Mouse (Mus musculus): Measurements from ENCODE around the gene Qrsl1.
"Not testable (repeated sequence)": the region's sequence is repeated elsewhere in the genome, so short reads cannot be mapped to it uniquely, and the experiment has no call there.

The Qrsl1 gene

DNA sequence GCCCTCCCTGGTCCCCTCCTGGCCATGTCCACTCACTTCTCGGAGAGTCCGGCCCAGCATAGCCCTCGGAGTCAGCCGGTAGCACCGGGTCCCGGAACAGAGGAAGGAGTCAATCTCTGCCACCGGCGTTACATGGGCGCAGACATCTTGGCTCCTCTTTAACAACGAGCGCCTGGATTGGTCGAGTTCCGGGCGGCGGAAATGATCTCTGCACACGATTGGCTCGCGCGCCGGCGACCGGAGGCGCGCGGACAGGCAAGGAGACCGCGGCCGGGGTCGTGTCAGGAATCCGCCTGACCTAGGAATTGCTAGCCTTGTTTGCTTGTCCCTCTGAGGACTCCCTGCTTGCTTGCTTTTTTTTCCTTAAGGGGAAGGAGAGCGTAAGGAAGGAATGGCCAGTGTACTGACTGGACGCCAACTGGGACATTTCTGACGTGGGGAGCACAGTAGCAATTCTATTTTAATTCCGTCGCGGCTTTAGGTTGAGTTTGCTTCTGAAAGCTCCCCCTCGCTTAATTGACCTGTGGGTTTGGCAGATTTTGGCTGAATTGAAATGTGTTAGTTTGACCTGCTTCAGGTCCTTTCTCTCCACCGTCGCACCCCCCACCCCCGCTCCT lies at the start of gene Qrsl1, which contains the start of gene Rtn4ip1:
TSS of gene Qrsl1 (minus strand) at position 168 of the 617 bp plus-strand sequence.
TSS of gene Rtn4ip1 (plus strand) at position 230 of the 617 bp plus-strand sequence.
- DNase-seq (ENCODE audit: low spot score), result peak; percentile 92

DNA sequence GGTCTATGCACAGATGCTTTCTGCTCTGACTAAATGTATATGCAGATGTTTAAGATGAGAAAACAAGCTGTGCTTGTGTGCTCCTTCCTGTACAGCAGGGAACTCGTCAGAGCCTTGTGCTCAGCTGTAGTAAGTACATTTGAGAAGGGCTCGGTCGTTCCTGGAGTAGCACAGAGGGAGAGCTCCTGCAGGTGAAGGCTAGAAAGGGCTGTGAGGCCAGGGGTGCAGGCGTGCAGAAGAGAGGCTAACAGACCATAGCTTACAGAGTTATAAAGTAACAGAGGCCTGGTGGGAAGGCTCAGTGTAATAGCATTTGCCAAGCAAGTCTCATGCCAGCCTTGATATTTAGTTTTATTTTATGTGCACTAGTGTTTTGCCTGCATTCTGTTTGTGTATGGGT lies 43.9 kb upstream of the Qrsl1 start:
- no peak for DNase-seq (ENCODE audit: low spot score)

DNA sequence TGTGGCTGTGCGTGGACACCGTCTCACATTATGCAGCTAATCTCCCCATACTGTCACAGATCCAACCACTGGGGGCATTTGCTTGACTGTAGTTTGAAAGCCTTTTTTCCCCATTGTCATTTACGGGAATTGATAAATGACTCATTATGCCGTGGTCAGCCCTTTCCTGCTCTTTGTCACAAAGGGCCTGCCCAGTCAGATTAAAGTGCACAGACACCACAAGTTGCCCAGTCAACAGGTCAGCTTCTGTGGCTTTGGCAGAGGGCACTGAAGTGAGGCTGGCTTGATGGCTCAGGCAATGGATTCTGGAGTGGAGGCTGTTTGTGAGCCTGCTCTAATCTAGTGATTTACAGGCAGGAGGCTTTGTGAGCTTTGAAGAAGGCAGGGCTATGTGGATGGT lies 42.2 kb upstream of the Qrsl1 start:
- no peak for DNase-seq (ENCODE audit: low spot score)

DNA sequence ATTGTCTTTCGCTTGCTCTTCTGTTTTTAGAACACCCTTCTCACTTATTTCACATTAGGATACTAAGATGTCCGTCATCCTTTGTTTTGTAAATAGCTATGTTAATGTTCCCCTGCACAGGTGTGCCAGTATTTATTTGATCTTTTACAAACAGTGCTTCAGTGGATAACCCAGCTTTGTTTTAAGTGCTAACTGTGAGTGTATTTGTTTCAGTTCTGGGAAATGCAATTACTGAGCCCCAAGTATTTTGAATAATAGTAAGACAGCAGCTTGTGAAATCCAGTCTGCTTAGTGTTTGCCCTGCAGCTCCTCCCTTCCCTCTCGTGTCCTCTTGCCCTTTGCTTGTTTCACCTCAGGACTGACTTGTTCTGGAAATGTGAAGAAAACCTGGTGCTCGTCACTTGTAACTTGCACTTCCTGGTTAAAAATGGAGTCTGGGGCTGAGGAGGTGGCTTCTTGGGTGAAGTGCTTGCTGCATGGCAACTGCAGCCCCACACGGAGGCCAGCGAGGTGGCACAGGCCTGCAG lies 37.7 kb upstream of the Qrsl1 start:
- no peak for DNase-seq (ENCODE audit: low spot score)

DNA sequence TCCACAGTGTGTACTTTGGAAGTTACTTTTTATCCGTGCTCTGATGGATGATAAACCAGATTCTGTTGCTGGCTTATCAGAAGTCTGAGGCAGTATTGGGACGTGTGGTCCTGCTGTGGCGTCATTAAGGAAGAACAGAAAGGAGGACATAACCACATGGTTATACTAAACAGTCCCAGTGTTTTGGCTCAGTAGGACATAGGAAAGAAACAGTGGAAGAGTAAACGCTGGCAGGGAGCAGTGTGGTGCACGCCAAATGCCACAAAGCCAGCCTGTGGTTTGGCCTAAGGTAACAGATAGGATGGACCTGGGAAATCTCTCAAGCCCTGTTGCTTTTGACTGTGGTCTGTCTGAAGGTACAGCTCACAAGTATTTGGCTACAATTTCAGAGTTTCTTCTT lies 27.1 kb upstream of the Qrsl1 start:
- DNase-seq (ENCODE audit: low spot score), result no peak

DNA sequence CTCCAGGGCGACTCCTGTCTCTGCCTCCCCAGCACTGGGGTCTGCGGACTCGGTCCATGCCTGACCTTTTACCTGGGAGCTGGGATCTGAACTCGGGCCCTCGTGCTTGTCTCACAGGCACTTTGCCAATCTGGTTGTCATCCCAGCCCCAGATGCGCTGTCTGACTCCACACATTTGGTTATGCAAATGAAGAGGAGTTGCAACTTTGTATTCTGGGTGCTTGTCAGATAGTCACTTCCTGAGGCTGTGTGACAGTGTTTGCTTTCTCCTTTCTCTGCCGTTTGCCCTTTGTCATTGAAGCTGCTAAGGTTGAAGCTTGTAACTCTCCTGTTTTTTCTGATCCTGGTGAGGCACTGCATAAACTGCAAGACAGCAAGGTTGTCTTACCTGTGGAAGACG lies 26.2 kb upstream of the Qrsl1 start:
- no peak for DNase-seq (ENCODE audit: low spot score)

DNA sequence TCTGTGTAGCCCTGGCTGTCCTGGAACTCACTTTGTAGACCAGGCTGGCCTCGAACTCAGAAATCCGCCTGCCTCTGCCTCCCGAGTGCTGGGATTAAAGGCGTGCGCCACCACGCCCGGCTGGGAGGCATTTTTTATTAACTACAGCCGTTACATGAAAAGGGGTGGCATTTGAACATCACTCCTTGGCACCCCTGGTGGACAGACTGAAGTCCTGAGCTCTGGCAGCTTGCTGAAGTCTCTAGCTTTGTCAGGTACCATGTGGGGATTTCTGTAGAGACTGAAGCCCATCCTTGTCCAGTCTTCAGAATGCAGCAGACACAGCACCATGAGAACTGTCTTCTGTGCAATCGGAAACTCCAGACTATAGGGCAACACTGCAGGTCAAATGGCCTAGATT lies 24.2 kb upstream of the Qrsl1 start:
- not testable (repeated sequence) for DNase-seq (ENCODE audit: low spot score)

DNA sequence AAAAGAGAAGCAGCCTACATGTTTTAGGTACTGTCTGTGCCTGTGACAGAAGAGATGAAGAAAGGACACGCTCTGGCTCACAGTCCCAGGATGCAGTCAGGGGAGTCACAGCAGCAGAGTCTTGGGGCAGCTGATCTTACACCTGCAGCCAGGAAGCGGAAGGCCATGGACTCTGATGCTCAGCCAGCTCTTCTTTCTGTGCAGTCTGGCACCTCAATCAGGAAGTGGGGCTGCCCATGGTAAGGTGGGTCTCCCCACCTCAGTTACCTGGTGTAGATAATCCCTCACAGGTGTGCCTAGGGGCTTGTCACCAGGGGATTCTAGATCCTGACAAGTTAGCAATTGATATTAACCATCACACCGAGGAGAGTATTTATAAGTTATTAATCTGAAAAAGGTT lies 21.6 kb upstream of the Qrsl1 start:
- DNase-seq (ENCODE audit: low spot score), result no peak

DNA sequence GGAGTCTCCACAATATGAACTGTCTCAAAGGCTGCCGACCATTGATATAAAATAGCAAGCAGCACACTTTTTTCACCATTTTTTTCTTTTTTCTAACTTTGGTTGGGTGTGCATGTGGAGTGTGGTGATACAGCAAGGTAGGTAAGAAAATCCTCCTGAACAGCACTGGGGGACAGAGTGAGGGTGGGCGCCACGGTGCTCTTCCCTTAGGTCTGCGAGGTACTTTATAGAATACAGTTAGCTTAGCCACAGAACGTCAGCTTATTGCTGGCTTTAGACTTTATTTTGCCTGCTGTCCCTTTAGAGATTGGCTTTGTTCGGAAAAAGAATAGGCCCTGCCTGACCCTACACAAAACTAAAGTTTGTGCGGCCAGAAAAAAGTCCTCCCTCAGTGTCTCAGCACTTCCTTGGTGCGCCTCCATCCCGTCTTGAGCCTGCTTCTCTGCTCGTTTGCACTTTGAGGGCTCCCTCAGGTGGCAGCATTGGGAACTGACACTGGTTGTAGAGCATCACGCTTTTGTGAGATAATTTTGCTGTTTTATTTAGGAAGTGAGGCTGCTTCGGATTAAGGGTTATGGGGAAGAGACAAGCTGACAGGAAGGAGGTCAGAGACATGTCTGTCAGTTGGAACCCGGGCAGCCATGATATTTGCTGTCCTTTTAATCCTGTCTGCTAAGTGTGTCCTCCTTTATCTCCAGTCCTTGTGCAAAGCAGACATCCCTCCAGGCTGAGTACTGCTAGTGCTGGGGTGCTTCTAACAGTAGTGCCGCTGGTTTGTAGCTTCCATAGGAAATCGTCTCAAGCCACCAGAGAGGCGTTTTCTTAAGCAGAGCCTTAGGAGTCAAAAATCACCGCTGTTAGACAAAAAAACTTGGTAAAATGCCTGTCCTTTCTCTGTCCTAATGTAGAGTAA lies 17.4 kb upstream of the Qrsl1 start:
- DNase-seq (ENCODE audit: low spot score), result peak; percentile 76

DNA sequence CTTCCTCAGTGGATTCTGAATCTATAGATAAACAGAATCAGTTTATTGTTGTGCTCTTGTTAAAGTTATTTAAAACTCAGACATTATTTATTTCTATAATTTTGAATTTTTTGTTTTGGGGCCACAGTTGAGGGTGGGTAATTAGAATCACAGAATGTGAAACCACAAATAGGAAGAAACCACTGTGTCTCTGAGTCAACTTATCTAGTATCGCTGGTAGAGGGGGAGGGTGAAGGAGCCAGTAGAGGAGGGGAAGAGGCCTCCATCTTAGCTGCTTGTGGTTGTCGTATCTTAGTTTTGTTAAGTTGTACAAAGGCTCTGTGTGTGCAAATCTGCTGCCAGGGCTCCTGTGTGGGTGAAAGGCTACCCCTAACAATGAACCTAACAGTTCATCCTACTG lies 15.2 kb upstream of the Qrsl1 start:
- no peak for DNase-seq (ENCODE audit: low spot score)

DNA sequence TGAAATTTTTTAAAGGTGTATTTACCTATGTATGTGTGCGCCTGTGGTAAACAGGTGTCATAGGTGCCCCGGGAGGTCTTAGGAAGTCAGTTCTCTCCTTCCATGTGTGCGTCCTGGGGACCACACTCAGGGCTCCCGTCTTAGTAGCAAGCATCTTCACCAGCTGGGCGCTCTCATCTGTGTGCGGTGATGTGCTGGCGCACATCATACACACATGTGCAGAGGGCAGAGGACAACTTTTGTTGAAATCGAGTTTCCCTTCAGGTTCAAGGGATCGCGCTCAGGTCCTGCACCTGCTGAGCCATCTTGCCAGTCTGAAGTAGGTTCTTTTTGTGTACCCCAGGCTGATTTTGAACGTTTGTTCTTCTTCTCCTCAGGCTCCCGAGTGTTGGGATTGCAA lies 14.6 kb upstream of the Qrsl1 start:
- no peak for DNase-seq (ENCODE audit: low spot score)

DNA sequence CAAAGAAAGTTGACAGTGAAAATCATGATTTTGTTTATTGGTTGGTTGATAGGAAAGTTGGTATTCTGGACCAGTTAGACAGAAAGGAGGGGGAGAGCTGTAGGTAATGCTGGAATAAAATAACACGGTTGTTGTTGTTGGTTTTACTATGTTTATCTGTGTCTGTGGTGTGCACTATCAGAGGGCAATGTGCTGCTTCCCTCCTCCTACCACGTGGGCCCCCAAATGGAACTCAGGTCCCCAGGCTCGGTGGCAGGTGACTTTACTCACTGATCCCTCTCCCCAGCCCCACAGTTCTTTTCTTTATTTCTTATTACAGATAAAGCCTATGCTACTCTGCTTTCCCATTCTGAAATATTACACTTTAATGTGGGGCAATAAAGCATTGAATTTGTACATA lies 10.7 kb upstream of the Qrsl1 start:
- no peak for DNase-seq (ENCODE audit: low spot score)

DNA sequence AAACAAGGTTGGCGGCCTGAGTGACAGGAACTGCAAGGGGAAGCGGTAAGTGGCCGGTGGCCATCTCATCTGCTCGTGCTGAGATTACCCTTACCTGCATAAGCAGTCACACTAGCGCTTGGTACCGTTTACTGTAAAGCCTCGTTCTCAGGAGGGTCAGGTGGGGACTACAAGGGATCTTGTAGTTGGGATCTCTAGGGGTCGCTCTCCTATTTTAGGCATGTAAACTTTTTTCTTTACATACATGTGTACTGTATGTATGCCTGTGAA lies 9.3 kb upstream of the Qrsl1 start:
- DNase-seq (ENCODE audit: low spot score), result no peak

DNA sequence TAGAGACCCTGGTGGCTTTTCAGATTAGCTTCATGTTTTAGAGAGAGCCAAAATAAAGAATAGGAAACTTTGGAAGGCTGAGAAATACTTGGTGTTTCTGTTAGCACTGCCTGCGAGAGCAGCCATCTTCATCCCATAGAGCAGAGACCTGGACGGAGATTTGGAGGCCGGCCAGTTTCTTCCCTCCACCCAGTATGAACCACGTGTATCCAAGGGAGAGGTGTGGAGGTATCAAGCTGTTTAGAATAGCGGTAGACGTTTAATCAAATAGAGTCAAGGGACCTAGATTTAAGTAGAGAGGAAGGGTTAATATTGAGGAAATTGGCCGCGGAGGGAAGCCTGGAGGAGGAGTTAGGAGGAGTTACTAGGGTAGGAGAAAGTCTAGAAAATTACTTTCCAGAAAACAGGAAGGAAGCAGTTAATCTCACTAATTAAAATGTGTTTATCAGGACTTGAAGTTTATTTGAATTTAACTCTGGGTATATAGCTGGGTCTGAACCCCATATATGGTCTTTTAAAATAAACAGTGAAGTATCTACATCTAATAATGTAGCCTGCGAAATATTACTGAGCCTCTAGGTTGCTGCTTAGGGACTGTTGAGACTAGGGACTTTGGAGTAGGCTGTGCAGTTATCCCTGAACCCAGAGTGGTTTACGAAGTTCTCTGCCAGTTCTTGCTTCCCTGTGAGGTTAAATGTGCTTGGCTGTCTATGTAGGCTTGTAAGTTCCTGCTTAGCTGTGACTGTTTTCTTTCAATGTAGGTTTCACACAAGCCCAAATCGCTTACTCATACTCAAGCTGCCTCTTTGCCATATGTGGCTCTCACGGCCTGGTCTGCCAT lies 8.7 kb upstream of the Qrsl1 start:
- DNase-seq (ENCODE audit: low spot score), result no peak

DNA sequence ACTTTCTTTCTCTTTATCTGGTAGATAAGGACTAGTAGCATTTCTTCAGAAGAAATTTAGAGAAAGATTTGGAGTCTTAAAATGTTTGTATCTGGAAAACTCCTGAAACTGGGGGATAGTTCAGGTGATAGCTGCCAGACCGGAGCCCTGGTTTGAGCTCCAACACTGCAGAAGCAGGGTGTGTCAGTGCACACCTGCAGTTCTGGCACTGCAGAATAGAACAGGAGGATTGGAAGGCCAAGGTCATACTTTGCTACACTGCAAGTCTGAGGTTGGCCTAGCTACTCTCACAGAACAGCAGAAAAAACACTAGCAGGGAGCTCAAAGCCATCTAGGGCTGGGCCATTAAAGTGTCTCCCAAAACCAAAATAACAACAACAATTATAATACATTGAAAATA lies 3.0 kb upstream of the Qrsl1 start:
- DNase-seq (ENCODE audit: low spot score), result no peak

DNA sequence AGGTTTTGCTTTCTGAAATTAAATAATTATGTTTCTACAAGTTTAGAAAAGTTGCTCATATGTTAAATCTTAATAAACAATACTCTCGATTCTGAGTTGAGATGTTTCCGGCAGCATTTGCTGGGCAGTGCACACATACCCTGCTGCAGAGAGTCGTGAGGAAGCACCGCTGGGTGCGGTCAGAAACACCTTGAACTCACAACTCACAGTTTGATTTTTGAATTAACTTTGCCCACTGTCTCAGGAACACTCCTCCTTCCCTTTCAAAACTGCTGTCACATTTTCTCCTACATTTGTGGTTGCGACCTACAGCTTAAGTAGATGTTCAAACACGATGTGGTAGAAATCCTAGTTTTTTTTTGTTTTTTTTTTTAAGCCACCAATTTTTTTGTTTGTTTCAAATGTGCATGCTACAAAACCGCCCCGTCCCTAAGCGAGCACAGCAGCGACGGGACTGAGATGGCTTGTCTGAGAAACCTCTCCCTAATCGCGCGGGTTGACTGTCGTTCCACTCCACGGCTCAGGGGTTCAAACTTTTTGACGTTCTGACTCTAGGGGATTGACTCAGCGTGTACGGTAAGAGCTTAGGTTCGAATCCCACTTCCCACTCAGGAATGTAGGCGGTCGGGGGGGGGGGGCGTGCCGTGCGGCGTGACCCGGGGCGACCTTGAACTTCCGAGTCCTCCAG lies 518 bp downstream of the Qrsl1 start:
- no peak for DNase-seq (ENCODE audit: low spot score)

DNA sequence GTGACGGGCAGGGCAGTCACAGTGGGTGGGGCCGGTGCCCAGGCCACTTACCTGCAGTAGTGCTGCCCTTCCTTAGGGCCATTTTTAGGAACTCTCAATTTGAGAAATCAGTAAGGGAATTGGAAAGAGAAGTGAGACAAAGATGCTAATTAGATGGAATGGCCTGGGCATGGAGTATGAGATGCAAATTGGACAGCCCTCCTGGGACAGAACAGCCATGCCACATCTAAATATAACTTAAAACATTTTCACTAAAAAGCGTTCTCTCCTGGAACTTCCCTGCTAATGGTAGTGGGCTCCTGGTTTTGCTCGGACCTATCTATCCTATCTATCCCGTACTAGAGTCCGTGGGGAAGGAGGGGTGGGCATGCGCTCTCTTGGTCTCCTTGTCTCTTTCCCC lies 3.3 kb downstream of the Qrsl1 start:
- no peak for DNase-seq (ENCODE audit: low spot score)

DNA sequence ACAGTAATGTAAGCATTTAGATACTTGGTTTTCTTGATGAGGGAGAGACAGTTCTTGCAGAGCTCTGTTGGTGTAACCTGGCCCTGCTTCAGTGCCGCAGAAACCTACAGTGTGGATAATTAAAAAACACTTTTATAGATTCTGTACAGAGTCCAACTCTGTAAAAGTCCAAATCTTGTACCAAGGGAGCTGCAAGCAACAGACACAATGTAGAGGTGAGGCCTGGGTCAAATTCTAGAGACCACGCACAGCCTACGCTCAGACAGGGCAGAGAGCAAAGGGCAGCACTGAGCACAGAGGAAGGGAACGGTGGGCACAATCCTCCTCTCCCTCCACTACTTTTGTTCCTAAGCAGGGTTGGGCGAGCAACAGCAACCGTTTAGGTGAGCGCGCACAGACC lies 5.5 kb downstream of the Qrsl1 start:
- DNase-seq (ENCODE audit: low spot score), result no peak

DNA sequence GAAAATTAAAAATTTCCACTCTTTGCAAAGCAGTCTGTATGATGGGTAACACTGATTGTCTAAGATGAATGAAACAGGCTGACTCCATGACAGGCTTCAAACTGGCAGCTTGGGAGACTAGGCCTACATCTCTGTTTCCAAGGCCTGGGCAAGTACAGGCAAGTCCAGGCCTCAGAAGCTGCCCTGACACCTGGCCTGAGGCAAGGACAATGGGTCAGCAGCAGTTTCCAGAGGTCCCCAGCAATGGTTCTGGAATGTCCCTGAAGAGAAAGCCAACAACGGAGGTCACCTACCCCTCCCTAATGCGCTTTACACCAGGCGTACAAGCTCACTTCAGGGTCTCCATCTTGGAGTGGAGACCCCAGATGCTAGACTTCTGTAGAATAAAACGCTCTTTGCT lies 8.6 kb downstream of the Qrsl1 start:
- DNase-seq (ENCODE audit: low spot score), result no peak

DNA sequence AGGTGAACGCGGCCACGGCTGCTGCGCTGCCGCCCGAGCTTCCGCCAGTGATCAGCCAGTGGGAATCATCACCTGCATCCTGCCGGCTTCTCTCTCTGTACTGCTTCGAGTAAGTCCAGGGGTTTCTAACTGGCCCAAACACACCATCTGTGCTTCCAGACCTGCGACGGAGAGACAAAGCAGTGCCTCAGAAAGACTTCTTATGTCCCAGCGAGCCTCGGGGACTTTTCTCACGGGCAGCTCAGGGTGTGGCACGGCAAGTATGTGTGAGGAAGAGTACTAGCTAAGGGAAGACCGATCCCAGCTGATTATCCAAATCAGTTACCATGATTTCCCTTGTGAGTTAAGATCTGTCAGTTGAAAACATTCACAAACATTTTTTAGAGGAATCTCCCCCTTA lies 12.6 kb downstream of the Qrsl1 start:
- DNase-seq (ENCODE audit: low spot score), result no peak

DNA sequence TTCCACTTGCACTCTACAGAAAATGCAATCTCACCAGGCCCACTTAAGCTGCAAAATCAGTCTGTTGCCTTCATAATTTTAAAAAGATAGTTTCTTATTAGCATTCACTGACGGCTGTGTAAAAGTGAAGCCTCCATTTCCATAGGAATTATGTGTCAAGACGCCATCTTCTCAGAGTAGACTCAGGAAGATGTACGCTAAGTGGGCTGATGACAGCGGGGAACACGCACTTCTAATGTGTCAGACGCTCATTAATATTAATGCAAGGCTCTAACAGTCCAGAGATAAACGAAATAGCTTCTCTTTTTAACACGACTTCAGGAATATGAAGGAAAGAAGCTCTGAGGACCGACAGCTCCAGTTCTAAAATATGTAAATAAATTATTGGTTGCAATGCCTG lies 13.9 kb downstream of the Qrsl1 start:
- DNase-seq (ENCODE audit: low spot score), result no peak

DNA sequence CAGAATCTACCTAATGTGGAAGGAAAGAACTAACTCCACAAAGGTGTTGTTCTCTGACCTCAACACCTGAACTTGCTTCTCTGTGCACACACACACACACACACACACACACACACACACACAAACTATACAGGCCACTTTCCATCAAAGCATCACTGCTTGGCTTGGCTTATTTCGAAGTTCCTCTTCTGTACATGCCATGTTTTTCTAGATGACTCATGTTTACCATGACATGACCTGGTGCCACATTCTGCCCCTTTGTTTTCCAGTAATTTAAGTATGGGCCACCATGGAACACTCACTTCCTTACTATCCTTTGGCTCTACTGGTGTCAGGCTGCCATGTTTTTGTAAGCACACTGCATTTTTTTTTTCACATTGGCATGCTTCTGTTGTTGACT lies 30.1 kb downstream of the Qrsl1 start:
- no peak for DNase-seq (ENCODE audit: low spot score)
